Mouse (Mus musculus): ENCODE data around the gene Elavl3. TPM values are rescaled to one million over a fixed set of nuclear protein-coding genes. Genes with fewer than 3 reads are reported as not detected.

Elavl3 gene
- polyA plus RNA-seq, 1 experiment, result 0.21 TPM

DNA sequence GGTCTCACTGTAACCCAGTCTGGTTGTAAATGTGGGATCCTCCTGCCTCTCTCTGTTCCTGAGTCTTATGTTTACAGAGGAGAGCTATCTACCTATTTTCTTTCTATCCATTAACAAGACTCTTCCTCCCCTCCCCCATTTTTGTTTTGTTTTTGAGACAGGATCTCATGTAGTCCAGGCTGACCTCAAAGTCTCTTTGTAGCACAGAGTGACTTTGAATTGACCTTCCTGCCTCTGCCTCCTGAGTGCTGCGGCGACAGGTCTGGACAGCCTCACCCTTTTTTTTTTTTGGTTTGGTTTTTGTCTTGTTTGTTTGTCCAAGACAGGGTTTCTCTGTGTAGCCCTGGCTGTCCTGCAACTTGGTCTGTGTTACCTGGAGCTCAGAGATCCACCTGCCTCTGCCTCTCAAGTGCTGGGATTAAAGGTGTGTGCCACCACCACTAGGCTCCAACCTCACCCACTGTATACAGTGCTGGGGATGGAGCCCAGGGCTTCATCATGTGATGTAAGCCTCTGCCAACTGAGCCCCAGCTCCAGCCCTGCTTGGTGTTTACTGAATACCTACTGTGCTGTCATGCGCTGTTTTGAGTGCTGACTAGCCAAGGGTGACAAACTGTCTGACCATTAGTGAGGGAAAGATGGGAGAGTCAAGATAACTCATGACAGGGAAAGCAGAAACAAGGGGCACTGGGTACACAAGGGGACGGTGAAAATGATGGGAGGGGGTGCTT, 73.3 kb downstream of the Elavl3 start:
- Histone ChIP-seq H3K9me3 (peaks cover 13% of the 10 kb centered on the region), H3K4me1 (no peaks in the 10 kb centered on the region; the same call in 1 of the 2 replicates), H3K4me3 (replicated peaks) (no peak overlapping the region), H3K36me3 (replicated peaks; ENCODE audit: low read length) (no peaks in the 10 kb centered on the region), H3K27me3 (replicated peaks) (peaks cover 68% of the 10 kb centered on the region)
- TF ChIP-seq FLI1 (IDR thresholded peaks at IDR 0.05; ENCODE audit: low read length) (no peak), GATA1 (IDR thresholded peaks at IDR 0.05; ENCODE audit: borderline replicate concordance, low read length) (no peak)

DNA sequence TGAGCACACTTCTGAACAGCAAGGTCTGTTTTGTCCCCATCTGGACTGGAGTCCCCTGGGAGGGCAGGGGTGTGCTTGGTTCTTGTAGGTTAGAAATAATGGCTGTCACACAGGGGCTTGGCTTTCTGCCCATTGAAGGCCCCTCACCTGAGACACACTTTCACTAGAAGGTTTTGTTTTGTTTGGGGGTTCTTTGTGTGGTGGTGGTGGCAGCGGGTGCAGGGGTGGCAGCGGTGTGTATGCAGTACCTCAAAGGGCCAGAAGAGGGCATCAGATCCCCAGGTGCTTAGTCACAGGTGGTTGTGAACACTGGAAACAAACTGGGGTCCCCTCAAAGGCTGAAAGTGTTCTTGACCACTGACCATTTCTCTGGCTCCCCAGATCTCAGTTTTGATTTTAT, 73.9 kb downstream of the Elavl3 start:
- Histone ChIP-seq H3K9me3 (peaks cover 13% of the 10 kb centered on the region), H3K27me3 (replicated peaks) (peaks cover 69% of the 10 kb centered on the region), H3K4me3 (replicated peaks) (no peak overlapping the region), H3K4me1 (no peaks in the 10 kb centered on the region; the same call in 1 of the 2 replicates), H3K36me3 (replicated peaks; ENCODE audit: low read length) (no peaks in the 10 kb centered on the region)
- no peak for TF ChIP-seq GATA1 (IDR thresholded peaks at IDR 0.05; ENCODE audit: borderline replicate concordance, low read length)
- no peak for TF ChIP-seq FLI1 (IDR thresholded peaks at IDR 0.05; ENCODE audit: low read length)

DNA sequence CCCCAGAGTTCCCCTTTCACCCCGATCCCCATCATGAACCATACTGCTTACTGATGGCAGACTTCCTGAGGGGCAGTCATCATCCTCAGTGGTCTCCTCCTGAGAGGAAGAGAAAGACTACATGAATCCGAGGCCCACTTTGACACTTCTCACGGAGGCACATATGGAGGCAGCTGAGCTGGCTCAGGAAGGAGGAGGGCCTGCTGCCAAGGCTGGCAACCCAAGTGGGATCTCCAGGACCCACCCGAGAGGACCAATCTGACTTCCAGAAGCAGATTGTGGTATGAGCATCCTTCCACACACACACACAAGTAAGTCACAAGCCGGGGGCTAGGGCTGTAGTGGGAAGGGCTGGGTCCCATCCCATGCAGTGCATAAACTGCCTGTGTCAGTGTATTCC, 74.5 kb downstream of the Elavl3 start:
- peaks cover 71% of the 10 kb centered on the region for H3K27me3 ChIP-seq (replicated peaks)
- no peaks in the 10 kb centered on the region; the same call in 1 of the 2 replicates for H3K4me1 ChIP-seq
- H3K9me3 ChIP-seq, result peaks cover 12% of the 10 kb centered on the region
- no peaks in the 10 kb centered on the region for H3K36me3 ChIP-seq (replicated peaks; ENCODE audit: low read length)
- TF ChIP-seq GATA1 (IDR thresholded peaks at IDR 0.05; ENCODE audit: borderline replicate concordance, low read length), result no peak
- TF ChIP-seq FLI1 (IDR thresholded peaks at IDR 0.05; ENCODE audit: low read length), result no peak
- H3K4me3 ChIP-seq (replicated peaks), result no peak overlapping the region

DNA sequence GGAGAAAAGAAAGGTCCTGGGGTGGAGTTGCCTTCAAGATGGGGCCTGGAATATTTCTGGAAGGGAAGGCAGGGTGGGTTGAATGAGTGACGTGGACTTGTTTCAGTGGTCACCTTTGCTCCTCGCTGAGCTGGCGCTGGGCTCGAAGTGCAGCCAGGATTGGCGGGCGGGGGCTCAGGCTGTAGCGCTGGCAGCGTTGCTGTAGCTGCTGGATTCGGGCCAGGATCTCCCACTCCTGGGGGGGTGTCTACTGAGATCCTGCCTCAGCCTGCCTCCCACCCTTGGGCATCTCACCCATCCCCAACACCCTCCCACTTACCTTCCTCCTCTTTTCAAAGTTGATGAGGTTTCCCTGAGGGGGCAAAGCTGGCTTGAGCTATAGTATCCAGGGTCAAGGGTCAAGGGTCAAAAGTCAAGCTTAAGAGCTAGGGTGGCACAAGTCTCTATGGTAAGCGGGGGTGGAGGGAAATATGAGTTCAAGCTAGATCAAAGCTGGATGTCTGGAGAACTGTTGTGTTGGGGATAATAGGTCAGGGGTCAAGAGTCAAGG, 75.1 kb downstream of the Elavl3 start:
- peaks cover 7% of the 10 kb centered on the region for H3K9me3 ChIP-seq
- no peaks in the 10 kb centered on the region for H3K36me3 ChIP-seq (replicated peaks; ENCODE audit: low read length)
- TF ChIP-seq GATA1 (IDR thresholded peaks at IDR 0.05; ENCODE audit: borderline replicate concordance, low read length) (no peak), FLI1 (IDR thresholded peaks at IDR 0.05; ENCODE audit: low read length) (no peak)
- peaks cover 71% of the 10 kb centered on the region for H3K27me3 ChIP-seq (replicated peaks)
- no peaks in the 10 kb centered on the region; the same call in 1 of the 2 replicates for H3K4me1 ChIP-seq
- H3K4me3 ChIP-seq (replicated peaks), result no peak overlapping the region

DNA sequence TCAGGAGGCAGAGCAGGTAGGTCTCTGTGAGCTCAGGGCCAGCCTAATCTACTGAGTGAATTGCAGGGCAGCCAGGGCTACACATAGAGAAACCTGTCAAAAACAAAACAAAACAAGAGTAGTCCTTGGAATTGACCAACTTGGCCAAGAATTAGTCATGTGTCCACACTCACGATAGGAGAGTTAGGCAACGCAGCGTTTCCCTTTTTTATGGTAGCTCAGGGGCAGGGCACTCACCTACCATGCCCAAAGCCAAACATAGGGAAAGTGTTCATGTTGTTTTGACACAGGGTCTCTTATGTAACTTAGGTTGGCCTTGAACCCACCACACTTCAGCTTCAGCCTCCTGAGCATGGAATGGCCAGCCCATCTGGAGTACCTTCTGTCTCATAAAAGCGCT, 82.5 kb downstream of the Elavl3 start:
- Histone ChIP-seq H3K4me3 (replicated peaks) (no peak overlapping the region), H3K36me3 (replicated peaks; ENCODE audit: low read length) (no peaks in the 10 kb centered on the region), H3K4me1 (peaks cover 21% of the 10 kb centered on the region), H3K27me3 (replicated peaks) (peaks cover 52% of the 10 kb centered on the region), H3K9me3 (no peaks in the 10 kb centered on the region)
- no peak for TF ChIP-seq FLI1 (IDR thresholded peaks at IDR 0.05; ENCODE audit: low read length)

DNA sequence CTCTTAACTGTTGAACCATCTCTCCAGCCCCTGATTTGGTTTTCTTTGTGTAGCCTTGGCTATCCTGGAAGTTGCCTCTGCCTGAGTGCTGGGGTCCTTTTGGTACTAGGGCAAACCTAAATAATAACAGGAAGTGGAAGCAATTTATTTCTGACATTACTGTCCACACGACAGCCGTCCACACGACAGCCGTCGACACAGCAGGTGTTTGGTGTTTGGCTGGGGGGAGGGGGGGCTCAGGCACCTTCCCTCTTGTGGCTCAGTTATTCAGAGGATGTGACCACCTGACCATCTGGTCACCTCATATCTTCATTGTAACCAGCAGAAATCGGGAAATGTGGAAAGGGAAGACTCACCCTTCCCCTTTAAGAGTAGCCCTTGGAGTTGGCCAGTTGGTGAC, 82.9 kb downstream of the Elavl3 start:
- TF ChIP-seq GATA1 (IDR thresholded peaks at IDR 0.05; ENCODE audit: borderline replicate concordance, low read length) (no peak), FLI1 (IDR thresholded peaks at IDR 0.05; ENCODE audit: low read length) (no peak)
- Histone ChIP-seq H3K4me3 (replicated peaks) (no peak overlapping the region), H3K36me3 (replicated peaks; ENCODE audit: low read length) (no peaks in the 10 kb centered on the region), H3K27me3 (replicated peaks) (peaks cover 47% of the 10 kb centered on the region), H3K9me3 (no peaks in the 10 kb centered on the region), H3K4me1 (peaks cover 25% of the 10 kb centered on the region)

Other genes with a start within 250 kb of the Elavl3 start
- gene Angptl8, start 216.5 kb downstream of the Elavl3 start, polyA plus RNA-seq (2012; ENCODE audit: insufficient read depth, low replicate concordance), result not detected in 2 replicates
- 1.1 and 3.0 TPM in 2 replicates for gene Dock6, start 199.4 kb downstream of the Elavl3 start, polyA plus RNA-seq (2012; ENCODE audit: insufficient read depth, low replicate concordance)
- gene Rab3d, start 133.8 kb downstream of the Elavl3 start, polyA plus RNA-seq (2012; ENCODE audit: insufficient read depth, low replicate concordance), result 1.7 and 4.9 TPM in 2 replicates
- gene Ccdc159, start 124.6 kb downstream of the Elavl3 start, polyA plus RNA-seq (2012; ENCODE audit: insufficient read depth, low replicate concordance), result 0.67 and 4.8 TPM in 2 replicates
- gene Tmem205, start 124.5 kb downstream of the Elavl3 start, polyA plus RNA-seq (2012; ENCODE audit: insufficient read depth, low replicate concordance), result 33.0 and 55.9 TPM in 2 replicates
- 3.1 and 6.4 TPM in 2 replicates for gene Plppr2, start 115.0 kb downstream of the Elavl3 start, polyA plus RNA-seq (2012; ENCODE audit: insufficient read depth, low replicate concordance)
- 3.9 and 5.9 TPM in 2 replicates for gene Swsap1, start 96.3 kb downstream of the Elavl3 start, polyA plus RNA-seq (2012; ENCODE audit: insufficient read depth, low replicate concordance)
- gene Epor, start 88.5 kb downstream of the Elavl3 start, polyA plus RNA-seq (2012; ENCODE audit: insufficient read depth, low replicate concordance), result 171 and 223 TPM in 2 replicates
- gene Rgl3, start 62.6 kb downstream of the Elavl3 start, polyA plus RNA-seq (2012; ENCODE audit: insufficient read depth, low replicate concordance), result 2.2 and 5.6 TPM in 2 replicates
- 0.18 TPM in 1 of 2 replicates, not detected in the other for gene Ccdc151, start 49.4 kb downstream of the Elavl3 start, polyA plus RNA-seq (2012; ENCODE audit: insufficient read depth, low replicate concordance)
- gene Prkcsh, start 49.2 kb downstream of the Elavl3 start, polyA plus RNA-seq (2012; ENCODE audit: insufficient read depth, low replicate concordance), result 194 and 215 TPM in 2 replicates
- not detected in 2 replicates for gene Gm49318, start 19.2 kb upstream of the Elavl3 start, polyA plus RNA-seq (2012; ENCODE audit: insufficient read depth, low replicate concordance)
- 10.8 and 17.6 TPM in 2 replicates for gene Zfp653, start 19.4 kb upstream of the Elavl3 start, polyA plus RNA-seq (2012; ENCODE audit: insufficient read depth, low replicate concordance)
- gene Ecsit, start 33.4 kb upstream of the Elavl3 start, polyA plus RNA-seq (2012; ENCODE audit: insufficient read depth, low replicate concordance), result 7.2 and 16.8 TPM in 2 replicates
- not detected in 2 replicates for gene Cnn1, start 47.2 kb upstream of the Elavl3 start, polyA plus RNA-seq (2012; ENCODE audit: insufficient read depth, low replicate concordance)
- gene Elof1, start 65.1 kb upstream of the Elavl3 start, polyA plus RNA-seq (2012; ENCODE audit: insufficient read depth, low replicate concordance), result 75.4 and 147 TPM in 2 replicates
- gene Acp5, start 83.7 kb upstream of the Elavl3 start, polyA plus RNA-seq (2012; ENCODE audit: insufficient read depth, low replicate concordance), result 7.4 and 23.8 TPM in 2 replicates
- 28.4 TPM in 1 of 2 replicates, not detected in the other for gene Pigyl, start 104.8 kb upstream of the Elavl3 start, polyA plus RNA-seq (2012; ENCODE audit: insufficient read depth, low replicate concordance)
- not detected in 2 replicates for gene Zfp872, start 136.1 kb upstream of the Elavl3 start, polyA plus RNA-seq (2012; ENCODE audit: insufficient read depth, low replicate concordance)
- gene Zfp809, start 173.7 kb upstream of the Elavl3 start, polyA plus RNA-seq (2012; ENCODE audit: insufficient read depth, low replicate concordance), result 2.1 and 3.1 TPM in 2 replicates
- 0.18 TPM in 1 of 2 replicates, not detected in the other for gene Zfp599, start 207.9 kb upstream of the Elavl3 start, polyA plus RNA-seq (2012; ENCODE audit: insufficient read depth, low replicate concordance)